Mouse (Mus musculus) lung, adult 2 months (tissue): ENCODE measurements around the gene Styx.

Experiments
- CTCF ChIP-seq: fragments of 200-500 bp; IDR thresholded peaks from 2 replicates; pipeline ENCODE4 v1.5.1; 2011; ENCODE audit warnings: mild to moderate bottlenecking, low read length, control low read depth; ENCODE audit not compliant: insufficient read depth
- POLR2A ChIP-seq: fragments of 200-500 bp; IDR thresholded peaks from 2 replicates; pipeline ENCODE4 v1.6.1; 2011; ENCODE audit warnings: low read depth, mild to moderate bottlenecking, control low read depth, low read length, borderline replicate concordance; ENCODE audit errors: extremely low read depth

- TF ChIP-seq CTCF (no peak), POLR2A (no peak)
These were observed 65.4 kb downstream of the Styx start for GRCm38 (mm10) chr14:45416265-45416664.
